Mouse (Mus musculus): ENCODE results near the gene Lce6a. TPM values are rescaled to one million over a fixed set of nuclear protein-coding genes. Genes with fewer than 3 reads are reported as not detected.

Lce6a gene
- total RNA-seq (2015) (not detected in 2 replicates), total RNA-seq (2017) (not detected in 2 replicates)

DNA sequence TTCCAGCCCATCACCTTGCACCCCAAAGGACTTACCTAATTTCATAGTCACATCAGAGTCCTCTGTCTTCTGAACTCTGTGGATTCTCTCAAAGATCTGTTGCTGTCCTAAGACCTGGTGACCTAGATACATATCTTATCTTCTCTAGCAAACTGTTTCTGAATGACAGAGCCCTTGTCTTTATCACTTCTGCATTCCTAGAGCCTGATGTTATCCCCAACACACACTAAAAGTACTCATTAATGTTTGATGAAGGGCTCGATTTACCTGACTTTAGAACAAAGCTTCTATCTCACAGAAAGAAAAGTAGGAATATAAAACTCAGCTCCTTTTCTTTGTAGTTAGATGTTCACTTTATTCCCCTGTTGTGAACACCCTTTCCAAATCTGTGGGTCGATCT lies at the start of gene Lce6a:
Lce6a (minus strand) TSS at position 101 of the 400 bp plus-strand sequence.
- ATAC-seq (ENCODE audit: poor library complexity, severe bottlenecking), result no peak

DNA sequence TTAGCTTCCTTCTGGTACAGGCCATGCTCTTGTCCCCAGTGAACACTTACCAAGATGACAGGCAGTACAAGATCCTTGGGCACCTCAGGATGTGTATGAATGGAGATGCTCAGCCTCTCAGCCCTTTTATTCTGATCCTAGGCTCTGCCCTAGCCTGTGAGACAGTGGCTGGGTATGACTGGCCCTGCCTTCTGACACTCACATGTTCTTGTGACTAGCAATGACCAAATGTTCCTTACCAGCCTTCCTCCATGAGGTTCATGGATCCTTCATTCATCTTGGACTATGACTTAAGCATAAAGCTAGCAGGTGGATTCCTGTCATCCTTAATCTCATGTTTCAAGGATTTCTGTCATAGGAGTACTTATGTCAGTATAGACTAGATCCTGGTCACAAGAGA lies 48.8 kb upstream of the Lce6a start, which contains the start of gene Lce1a2:
Lce1a2 (minus strand) TSS at position 101 of the 400 bp plus-strand sequence.
- ATAC-seq (ENCODE audit: poor library complexity, severe bottlenecking), result no peak

DNA sequence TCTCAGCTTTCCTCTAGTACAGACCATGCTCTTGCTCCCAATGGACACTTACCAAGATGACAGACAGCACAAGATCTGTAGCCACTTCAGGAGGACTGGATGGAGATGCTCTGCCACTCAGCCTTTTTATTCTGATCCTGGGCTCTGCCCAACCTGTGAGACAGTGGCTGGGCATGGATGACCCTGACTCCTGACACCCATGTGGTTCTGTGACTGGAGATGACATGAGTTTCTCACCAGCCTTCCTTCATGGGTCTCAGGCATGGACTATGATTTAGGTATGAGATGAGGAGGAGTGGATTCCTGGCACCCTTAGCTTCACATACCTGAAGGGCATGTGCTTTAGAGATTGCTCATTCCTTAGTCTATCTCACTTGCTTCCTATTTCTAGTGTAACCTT lies 35.4 kb upstream of the Lce6a start, which contains the start of gene Lce1b:
Lce1b (minus strand) TSS at position 101 of the 400 bp plus-strand sequence.
- no peak for ATAC-seq (ENCODE audit: poor library complexity, severe bottlenecking)

DNA sequence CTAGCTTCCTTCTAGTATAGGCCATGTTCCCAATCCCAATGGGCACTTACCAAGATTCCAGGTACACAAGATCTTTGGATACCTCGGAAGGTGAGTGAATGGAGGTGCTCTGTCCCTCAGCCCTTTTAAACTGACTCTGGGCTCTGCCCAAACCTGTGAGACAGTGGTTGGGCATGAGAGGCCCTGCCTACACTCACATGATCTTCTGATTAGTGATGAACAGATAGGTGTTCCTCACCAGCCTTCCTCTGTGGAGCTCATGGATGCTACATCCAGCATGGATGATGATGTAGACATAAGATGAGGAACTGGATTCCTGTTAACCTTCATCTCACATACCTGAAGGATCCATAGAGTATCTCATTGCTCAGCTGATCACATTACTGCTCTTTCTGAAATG lies 26.7 kb upstream of the Lce6a start, which contains the start of gene Lce1a1:
Lce1a1 (minus strand) TSS at position 101 of the 400 bp plus-strand sequence.
- no peak for ATAC-seq (ENCODE audit: poor library complexity, severe bottlenecking)

DNA sequence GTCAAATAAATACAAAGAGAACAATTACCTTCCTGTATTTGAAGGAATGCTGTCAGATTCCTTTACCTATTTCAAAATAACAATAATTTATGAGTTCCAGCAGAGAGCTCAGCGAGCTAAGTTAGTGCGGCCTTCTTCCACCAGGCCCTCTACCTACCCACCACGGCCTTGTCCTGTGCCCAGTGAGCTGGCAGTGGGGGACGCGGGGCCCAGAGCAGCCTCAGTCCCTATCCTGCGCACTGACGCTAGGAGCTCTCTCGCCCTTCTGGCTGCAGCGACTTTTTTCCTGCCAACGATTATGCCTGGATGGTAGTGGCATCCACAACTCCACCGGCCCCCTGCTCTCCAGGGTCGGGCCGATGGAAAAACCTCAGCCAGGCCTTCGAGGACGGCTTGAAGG lies 18.4 kb upstream of the Lce6a start:
- ATAC-seq (ENCODE audit: poor library complexity, severe bottlenecking), result no peak

DNA sequence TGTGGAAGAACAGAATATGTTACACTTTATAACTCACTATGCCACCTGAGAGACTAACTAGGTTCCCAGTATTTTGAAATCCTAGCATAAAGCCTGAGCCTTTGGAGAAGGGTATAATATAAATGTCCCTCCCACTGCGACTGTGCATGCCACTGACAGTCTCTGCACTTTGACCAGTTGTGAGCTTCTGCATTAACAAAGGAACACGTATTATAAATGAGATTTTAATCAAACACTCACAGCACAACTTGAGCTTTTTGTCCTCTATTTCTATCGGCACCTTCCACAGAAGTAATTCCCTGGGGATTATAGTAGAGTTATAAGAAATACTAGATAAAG lies 17.2 kb upstream of the Lce6a start:
- no peak for ATAC-seq (ENCODE audit: poor library complexity, severe bottlenecking)

DNA sequence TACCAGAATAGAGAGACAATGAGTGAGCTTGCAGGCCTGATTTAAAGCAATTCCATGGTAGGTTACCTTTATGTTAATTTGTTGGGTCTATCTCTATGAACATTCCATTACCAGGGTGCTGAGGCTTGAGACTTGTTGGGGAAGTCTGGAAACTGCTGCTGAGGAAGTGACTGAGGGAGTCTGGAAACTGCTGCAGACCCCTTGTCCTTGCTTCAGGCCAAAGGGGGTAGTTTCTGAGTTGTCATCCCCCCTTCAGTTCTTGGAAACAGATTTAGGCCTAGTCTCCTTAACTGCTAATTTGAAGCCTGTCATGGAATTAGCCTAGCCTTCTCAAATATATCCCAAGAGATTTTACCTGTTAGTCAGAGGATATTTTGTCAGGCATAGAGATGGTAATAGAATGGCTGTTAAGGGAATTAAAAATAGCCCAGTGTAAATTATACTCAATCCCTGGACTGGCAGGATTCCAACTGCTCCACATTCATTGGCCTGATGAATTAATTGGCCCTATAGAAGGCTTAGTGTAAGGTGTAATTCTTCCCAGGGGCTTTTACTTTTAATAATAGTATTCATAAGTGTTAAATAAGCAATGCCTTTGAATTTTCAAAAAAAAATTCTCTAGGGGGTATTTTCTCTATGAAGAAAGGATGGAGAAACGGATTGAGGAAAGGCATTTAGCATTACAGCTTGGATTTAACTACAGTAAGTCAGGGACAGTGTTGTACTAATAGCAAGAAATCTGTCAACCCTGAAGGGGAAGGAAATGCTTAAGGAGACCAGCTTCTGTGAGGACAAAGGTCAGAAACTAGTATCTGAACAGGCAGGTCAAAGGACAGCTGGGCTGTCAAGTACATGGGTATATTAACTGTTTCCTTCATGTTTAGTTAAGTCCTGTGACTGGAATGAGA lies 16.5 kb upstream of the Lce6a start:
- ATAC-seq (ENCODE audit: poor library complexity, severe bottlenecking), result no peak

DNA sequence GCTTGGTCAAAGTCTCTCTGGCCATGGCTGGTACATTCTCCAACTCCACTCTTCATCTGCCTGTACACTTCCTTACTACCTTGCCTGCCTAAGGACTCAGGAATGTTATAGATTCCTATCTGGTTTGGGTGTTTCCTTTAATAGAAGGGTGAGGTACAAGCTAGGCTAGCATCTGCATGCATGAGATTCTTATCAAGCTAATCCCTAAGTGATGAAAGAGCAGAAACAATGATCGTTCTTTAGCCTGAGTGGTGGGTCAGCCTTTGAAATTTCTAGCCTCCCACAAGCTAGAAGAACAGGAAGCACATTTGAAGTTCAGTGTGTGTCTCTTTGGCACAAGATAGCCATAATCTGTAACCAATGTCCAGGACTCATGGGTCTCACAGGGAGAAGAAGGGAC lies 11.7 kb downstream of the Lce6a start:
- no peak for ATAC-seq (ENCODE audit: poor library complexity, severe bottlenecking)

DNA sequence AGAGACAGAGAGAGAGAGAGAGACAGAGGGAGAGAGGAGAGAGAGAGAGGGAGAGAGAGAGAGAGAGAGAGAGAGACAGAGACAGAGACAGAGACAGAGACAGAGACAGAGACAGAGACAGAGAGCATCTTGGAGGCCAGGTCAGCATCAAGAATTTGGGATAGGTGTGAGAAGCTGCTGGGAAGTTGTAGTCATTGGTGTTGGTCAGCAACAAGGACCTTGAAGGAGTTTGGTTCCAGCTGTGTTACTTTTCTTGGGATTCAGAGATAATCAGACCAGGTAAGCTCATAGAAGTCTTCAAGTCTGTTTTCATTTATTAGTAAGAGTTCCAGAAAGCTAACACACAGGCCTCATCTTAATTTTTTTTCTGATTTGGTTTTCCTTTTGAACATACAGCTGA lies 14.1 kb downstream of the Lce6a start, which contains the start of gene 2210017I01Rik:
2210017I01Rik (minus strand) TSS at position 101 of the 400 bp plus-strand sequence.
- ATAC-seq (ENCODE audit: poor library complexity, severe bottlenecking), result no peak

DNA sequence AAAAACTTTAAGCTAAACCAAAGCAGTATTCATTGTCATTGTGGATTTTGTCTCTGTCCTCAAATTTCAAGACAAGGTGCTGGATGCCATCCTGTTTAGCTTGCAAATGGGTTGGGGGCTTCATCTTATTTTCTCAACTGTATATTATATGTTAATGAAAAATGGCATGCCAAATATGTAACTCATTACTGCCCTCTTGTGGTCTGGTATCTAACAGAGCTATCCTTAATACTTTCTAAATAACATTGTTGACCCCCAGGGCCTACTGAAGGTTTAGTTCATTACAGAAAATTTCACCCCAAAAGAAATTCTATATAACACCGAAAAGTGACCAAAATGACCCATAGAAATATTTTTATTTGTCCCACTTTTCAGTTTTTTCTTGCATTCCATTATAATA lies 19.3 kb downstream of the Lce6a start:
- ATAC-seq (ENCODE audit: poor library complexity, severe bottlenecking), result no peak

DNA sequence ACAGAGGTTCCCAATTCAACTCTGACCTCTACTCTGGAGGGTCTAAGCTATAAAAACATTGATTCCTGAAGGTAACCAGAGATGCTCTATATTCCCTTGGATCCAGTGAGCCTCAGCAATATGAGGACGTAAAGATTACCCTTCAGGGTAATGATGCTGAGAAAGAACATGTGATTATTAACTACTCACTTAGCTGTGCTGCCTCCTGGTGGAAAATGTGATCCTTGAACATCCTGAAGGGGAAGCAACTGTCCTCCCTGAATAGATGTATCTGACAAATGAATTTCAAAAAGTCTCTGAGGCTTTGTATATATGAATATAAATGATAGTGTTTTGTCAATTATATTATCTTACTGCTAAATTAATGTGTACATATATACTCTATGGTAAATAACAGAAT lies 21.0 kb downstream of the Lce6a start:
- ATAC-seq (ENCODE audit: poor library complexity, severe bottlenecking), result no peak

DNA sequence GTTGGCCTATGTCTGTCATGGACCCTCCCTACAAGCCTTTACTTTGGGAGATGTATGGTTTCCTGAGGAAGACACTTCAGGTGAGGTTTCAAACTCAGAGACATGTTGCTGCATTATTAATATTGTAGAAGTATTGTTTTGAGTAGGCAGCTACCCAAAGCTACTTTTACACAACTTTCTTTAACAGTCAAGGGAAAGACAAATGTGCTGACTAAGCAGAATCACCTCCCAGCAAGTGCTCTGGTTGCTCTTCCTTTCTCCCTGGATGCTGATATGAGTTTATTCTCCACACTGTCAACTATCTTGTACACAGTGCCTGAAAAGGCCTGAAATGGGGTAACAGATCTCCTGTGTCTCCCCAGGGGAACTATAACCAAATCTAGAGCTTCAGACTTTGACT lies 21.5 kb downstream of the Lce6a start:
- ATAC-seq (ENCODE audit: poor library complexity, severe bottlenecking), result no peak

DNA sequence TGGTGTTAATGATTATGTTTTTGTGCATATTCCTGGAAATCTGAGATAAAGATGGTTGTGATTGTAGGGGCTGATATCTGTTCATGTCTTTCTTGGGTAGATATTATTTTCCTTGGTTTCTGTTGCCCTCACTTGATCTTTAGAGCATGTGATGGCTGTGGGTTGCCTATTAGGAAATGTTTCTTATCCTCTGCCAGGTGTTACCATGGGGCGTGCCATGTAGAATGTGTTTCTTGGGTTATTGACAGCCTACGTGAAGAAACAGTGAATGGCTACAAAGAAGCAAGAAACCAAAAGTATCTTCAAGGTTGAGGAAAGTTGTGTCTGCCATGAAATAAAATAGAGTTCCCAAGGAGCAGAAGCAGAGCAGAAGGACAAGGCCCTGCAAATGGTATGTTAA lies 23.0 kb downstream of the Lce6a start:
- no peak for ATAC-seq (ENCODE audit: poor library complexity, severe bottlenecking)

DNA sequence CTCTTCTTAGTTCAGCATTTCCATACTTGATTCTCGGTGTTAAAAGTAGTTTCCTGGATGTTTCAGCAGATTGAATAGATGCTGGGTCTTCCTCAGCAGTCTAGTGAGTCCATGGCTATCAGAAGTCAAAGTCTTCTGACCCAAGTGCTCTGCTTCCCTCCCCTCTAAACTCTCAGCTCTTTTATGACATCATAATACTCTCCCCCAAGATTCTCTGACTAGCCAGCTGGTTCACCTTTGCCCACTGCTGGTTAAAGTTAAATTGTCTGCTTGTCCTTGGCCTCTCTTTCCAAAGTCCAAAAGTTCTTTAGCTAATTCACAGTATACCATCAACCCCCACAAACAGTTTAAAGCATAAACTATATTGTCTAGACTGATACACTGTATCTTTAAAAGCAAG lies 32.6 kb downstream of the Lce6a start, which contains the start of gene Smcp:
Smcp (minus strand) TSS at position 140 of the 400 bp plus-strand sequence.
- ATAC-seq (ENCODE audit: poor library complexity, severe bottlenecking), result no peak

DNA sequence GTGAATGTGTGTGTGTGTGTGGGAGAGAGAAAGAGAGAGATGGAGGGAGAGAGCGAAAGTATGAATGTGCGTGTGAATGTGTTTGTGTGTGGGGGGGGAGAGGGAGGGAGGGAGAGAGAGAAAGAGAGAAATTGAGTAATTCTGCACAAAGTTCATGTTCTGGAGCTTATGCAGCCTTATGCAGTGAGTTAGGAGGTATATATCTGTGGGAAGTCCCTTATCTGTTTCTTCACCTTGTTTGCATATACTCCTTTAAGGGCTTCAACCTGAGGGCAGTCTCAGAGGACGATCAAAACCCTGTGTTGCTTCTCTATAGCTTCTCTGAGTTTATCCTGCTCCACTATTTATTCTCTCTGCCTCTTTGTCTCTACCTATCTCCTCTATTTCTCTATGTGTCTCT lies 34.3 kb downstream of the Lce6a start:
- no peak for ATAC-seq (ENCODE audit: poor library complexity, severe bottlenecking)

DNA sequence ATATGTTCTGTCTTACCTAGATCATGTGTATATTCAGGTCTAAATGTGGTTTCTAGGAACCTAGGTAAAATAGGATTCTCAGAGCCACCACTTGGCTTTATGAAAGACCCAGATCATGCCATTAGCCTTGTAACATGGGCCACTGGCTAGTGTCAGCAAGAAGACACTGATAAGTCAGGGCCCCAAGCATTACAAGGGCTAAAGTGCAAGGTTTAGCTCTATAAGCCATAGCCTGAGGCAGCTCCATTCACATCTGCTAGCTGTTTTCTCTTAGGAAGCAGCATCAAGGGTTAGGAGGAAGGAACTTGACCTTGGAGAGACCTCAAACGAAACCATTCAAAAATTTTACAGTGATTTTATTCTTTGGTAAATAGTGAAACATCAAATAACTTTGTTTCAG lies 36.4 kb downstream of the Lce6a start:
- ATAC-seq (ENCODE audit: poor library complexity, severe bottlenecking), result no peak

DNA sequence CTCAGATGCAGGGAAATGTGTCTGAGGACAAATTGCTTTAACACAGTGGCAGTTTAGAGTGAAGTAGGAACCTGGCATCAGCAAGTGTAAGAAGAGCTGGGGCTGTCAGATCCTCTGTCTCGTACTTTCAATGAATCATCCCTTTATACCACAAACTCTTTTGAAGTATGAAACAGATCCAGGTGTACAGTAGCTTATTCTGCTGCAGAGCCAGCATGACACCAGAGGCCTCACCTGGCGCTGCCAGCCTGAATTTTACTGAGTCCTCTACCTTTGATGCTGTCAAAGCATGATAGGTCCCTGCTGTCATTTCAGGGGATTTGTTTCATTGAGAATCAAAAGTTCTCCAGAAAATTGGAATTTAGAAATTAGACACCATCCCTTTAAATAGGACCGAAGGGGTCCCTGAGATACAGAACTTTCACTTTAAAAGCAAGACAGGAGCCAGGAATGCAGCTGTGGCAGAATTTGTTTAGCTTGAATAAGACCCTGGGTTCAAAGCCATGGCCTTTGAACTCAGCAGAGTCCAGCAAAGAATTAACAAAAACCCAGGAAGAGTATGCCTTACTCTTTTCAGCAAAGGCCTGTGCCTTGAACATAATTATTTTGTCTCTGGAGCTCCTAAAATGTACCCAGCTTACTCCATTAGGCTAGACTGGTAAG lies 38.2 kb downstream of the Lce6a start:
- ATAC-seq (ENCODE audit: poor library complexity, severe bottlenecking), result no peak

DNA sequence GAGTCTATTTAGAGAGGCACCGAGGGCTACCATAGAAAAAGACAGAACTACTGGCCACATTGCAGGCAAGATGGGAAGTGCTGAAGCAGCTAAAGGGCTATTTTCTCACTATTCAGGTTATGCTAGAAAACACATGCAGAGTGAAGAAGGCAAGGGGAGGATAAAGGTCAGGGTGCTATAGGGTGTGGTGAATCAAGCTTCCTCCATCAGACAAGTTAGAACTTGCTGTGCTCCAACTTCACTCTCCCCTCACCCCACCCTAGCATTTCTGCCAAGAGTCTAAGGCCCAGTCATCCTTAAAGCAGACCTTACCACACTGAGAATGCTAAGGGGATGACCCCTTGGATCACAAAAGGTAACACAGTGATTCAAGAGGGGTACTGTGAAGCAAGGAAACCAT lies 42.0 kb downstream of the Lce6a start:
- ATAC-seq (ENCODE audit: poor library complexity, severe bottlenecking), result no peak

DNA sequence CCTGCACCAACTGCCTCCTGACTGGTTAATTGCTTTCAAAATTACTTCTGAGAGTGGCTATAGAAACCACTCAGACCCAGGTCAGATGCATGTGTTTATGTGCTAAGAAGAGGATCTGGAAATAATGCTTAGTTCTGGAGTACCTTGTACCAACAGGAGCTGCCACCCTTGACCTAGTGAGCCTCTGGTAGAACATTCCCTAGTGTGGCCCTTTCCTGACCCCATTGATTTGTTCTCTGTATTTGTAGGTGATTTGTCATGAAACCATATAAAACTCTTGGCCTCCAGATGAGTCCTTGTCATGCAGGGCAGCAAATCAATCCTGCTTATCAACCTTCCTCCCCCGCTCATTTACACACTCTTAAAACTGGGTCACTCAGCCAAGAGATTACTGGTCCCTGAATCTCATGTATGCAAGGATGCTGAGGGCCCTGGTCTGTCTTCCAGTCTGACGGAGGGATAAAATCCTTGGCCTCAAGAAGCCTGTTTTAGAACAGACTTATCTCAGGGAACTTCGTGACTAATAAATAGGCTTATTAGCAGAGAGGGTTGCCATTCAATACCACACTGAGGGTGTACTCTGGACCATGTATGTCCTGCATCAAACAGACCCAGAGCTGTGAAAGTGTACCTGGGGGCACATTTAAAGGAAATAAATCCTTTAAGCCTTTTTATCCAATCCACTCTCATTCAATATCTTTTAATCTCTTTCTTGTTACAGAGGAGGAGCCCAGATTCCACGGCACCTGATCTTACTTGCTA lies 42.6 kb downstream of the Lce6a start:
- no peak for ATAC-seq (ENCODE audit: poor library complexity, severe bottlenecking)

DNA sequence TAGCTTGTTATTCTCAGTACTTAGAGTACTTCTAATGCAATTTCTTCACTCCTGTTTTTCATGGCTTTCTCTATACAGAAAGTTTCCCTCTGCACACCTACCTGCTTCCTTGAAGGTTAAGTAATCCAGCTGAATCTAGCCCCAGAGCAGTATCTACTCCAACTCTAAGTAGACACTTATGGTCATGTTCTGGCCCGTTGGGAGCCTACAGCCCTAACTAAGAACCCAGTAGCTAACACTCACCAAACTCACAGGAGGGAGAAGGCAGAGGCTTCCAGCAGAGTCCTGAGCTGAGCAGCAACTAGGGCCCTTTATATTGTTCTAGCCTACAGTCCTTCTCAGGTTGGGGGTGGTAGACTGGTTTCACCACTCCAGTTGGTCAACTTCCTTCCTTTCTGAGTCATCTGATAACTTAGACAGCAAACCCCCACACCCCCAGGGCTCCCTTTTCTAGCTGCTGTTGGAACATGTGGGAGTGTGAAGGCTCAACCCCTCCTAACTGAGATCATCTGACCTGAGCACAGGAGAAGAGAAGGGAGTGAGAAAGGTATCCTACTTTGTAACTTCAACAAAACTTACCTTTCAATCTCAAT lies 47.9 kb downstream of the Lce6a start, which contains the start of gene Ivl:
Ivl (minus strand) TSS at position 287 of the 593 bp plus-strand sequence.
- no peak; the same call in 1 of the 2 replicates for ATAC-seq (ENCODE audit: poor library complexity, severe bottlenecking)
